Mouse (Mus musculus) lung, postnatal 10 days (tissue): ENCODE results near the gene Clybl.

ENCODE experiments used
- DNase-seq: peaks from one replicate; pipeline ENCODE4 v3.0.0; 2021

Clybl gene

DNA sequence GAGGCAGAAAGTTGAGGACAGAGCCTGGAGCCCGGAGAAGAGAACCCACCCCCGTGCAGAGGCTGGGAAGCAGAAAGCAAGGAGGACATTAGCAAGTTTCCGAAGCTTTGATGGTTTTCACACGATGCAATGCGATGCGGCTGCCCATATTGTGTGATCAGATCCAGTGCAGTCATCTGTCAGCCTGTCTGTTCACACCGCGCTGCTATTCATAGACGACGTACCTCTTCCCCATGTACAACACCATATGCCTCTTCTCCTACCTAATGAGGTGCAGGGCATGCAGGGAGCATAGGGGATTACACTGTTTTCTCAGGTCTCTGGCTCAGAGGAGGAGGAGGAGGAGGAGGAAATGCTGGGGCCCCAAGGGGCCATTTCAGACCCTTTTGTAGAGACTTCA, 255.3 kb downstream of the Clybl start:
- DNase-seq = no peak

DNA sequence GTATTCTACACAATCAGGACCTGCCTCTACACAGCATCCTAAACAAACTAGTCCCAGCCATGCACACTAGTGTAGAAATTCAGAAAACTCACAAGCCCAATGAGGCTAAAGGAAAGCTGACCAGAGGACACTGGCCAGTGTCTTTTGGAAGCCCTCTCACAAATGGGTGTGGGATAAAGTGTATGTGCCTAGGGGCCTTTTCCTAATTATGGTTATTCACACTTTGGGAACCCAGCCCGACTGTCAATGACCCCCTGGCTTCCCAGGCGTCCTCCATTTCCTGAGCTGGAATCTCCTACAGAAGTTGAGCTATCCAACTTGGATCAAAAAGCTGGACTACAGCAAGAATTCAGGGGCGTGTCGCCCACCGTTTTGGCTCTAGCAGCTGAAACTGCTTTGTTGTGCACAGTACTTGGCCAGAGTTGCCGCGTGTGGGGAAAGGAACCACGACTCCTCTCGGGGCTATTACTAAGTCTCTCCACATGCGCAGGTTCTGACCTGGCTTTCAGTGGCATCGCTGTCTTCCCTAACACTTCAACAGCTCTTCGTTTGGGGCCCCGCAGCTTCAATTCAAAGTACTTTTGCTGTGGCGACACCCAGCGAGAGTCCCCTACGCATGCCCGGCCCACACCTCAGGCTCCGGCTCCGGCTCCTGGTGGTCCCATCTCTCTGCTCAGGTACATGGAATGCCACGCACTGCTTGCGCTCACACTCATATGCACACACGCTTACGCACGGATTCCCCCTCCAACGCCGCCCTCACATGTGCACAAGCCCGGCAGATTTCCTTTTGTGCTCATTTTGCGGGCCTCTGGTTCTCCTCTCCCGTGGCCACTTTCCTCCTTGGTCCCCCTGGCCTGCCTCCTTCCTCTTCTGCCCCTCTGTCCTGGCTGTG, 268.3 kb downstream of the Clybl start:
- DNase-seq = no peak

DNA sequence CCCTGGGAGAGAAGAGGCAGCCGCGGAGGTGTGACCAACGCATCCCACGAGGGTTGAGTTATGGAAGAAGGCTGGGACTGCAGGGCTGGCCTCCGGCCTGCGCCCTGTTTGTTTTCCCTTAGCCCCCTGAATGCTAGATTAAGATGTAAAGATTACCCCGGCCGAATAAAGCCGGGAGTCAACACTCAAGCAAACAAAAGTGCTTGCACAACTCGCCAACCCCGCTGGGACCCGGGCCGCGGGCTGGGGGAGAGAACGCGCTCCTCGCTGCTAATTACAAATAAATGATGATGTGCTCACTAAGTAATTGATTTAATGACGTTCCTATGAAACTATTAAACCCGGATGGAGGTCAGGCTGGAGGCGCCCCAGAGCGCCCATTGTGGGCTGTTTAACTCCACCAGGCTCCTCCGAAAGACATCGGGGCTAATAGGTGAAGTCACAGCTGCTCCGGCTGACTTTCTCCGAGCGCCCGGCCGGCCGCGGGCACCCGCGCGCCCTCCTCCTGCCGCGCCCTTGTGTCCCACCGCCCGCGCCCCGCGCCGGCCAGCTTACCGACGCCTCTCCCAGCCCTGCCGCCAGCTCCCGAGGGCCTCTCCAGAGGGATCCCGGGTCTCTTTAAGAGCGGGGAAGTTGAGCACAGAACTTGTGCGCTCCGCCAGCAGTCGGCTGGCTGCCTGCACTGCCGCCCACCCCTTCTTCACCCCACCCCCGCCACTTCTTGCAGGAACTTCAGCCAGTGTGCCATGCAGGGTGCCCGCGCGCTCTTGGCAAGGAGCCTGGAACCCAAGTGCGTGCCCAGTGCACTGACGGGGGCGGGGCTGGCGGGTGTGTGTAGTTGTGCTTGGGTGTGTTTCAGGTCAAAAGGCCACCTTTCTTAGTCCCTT, 269.2 kb downstream of the Clybl start, which contains the start of gene Gm5089:
TSS of gene Gm5089 (minus strand) at position 620 of the 887 bp plus-strand sequence.
- no peak for DNase-seq

DNA sequence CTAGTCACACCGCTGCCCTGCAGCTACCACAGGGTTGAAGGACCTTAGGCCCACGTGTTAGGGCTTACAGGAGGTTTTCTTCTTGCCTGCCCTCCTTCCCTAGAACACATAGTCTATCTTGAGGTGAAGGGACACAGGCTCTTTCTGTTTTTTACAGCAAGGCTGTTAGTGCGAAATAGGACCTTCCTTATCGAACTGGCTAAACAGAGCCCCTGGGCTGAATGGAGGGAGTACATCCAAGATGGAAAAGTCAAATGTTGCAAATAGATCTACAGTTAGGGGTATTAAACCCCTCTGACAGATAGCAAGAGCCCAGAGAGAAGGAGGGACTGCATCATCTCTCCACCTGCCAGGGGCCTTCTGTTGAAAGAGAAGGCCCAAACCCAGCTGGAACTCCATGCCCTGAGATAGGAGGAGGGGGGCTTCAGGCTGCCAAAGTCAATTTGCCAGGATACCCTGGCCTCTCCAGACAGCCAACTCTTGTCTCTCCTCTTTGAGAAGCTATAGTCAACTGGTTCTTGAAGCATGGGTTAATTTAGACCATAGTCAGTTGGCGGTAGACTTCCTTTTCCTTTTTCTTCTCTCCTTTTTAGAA, 270.1 kb downstream of the Clybl start:
- no peak for DNase-seq
